Mouse (Mus musculus) duodenum, adult 2 months (tissue): ENCODE measurements around the gene Dmrtc1a. TPM values are rescaled to one million over a fixed set of nuclear protein-coding genes. Genes with fewer than 3 reads are reported as not detected.

Experiments
- polyA plus RNA-seq: library from polyadenylated mRNA; depleted of rRNA; stranded (reverse); fragments of >200 nt; gene quantifications from 2 replicates; pipeline ENCODE4 v1.2.3, GENCODE M21; 2012; ENCODE audit warnings: low replicate concordance; rRNA removed

Gene Dmrtc1a
- not detected in 2 replicates for polyA plus RNA-seq

DNA sequence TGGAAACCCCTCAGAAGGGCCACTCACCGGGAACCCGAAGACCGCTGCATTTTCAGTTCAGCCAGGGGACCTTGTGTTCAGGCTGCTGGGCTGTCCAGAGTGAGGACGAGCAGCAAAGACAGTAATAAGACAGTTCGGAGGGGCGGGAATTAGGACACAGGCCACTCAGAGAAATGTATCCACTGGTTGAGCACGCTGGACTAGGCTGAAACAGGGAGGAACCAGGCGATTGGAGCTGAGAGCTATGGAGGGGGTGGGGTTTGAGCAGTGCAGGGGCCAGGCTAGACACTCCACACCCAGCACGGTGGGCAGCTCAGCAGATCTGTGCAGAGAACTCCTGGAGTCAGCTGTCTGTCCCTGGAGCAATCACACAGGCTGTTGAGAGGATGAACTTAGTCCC, at the start of gene Dmrtc1a, which contains the start of gene 1700011M02Rik:
Dmrtc1a (minus strand) TSS at position 101 of the 400 bp plus-strand sequence.
1700011M02Rik (plus strand) TSS at position 319 of the 400 bp plus-strand sequence.

DNA sequence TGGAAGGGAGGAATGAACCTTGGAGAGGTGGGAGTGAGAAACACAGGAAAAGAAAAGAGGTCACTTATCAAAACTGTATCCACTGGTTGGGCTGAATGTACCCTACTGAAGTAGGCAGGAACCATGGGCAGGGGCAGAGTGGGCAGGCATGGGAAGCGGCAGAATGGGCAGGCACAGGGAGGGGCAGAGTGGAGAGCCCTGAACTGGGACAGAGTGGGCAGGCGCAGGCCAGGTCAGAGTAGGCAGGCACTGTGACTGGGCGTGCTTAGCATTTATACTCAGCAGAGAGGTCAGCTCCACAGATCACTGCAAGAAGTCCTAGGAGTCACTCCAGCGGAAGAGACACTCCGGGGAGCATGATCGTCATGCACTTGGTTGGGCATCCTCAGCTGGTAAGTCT, 19.6 kb upstream of the Dmrtc1a start, which contains the start of gene 1700018G05Rik:
1700018G05Rik (plus strand) TSS at position 301 of the 400 bp plus-strand sequence.

DNA sequence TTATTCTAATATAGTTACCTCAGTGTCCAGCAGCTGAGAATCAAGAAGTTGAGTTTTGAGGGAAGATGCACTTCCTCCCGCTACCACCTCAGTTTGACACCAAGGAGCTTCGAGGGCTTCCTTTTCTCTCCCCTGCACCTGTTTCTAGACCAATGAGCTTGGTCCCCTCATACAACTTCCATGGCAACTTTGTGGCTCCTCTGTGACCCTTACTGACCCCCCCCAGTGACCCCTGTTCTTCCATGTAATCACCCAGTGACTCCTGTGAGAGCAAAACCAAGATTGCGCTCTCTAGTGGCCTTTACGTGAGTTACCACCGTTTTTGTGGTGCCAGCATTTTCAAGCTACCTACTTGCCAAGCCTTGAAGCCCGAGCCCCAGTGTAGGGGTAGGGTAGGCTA, 40.6 kb downstream of the Dmrtc1a start, which contains the start of gene 1700031F05Rik:
1700031F05Rik (minus strand) TSS at position 101 of the 400 bp plus-strand sequence.

DNA sequence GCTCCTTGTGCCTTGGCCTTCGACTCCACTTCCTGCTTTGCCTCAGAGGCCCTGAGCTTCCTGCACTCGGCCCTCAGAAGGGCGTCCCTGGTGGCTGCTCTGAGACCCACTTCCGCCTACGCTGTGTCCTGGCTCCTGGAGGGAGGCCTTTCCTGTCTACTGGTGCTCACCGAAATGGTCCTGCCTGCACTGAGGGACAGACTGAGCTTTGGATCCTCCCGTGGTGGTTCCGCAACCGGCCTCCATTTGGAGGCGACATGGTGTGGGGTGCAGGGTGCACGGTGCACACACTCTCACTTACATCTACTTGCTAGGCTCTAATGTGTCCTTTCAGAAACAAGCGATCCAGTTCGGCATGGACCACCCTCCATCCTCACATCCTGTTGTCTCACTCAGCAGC, 54.0 kb downstream of the Dmrtc1a start, which contains the start of gene Dmrtc1c2:
Dmrtc1c2 (minus strand) TSS at position 101 of the 400 bp plus-strand sequence.

Other genes with a start within 250 kb of the Dmrtc1a start
- gene Gm3880, start 221.7 kb downstream of the Dmrtc1a start, polyA plus RNA-seq, result 1.5 TPM in 1 of 2 replicates, not detected in the other
- gene Gm9112, start 201.1 kb downstream of the Dmrtc1a start, polyA plus RNA-seq, result not detected in 2 replicates
- gene Dmrtc1b, start 200.8 kb downstream of the Dmrtc1a start, polyA plus RNA-seq, result not detected in 2 replicates
- gene Dmrtc1c1, start 105.7 kb downstream of the Dmrtc1a start, polyA plus RNA-seq, result not detected in 2 replicates
- gene Dmrtc1c2, start 54.1 kb downstream of the Dmrtc1a start, polyA plus RNA-seq, result not detected in 2 replicates
- gene 1700031F05Rik, start 40.7 kb downstream of the Dmrtc1a start, polyA plus RNA-seq, result not detected in 2 replicates
- gene 1700011M02Rik, start 218 bp upstream of the Dmrtc1a start, polyA plus RNA-seq, result not detected in 2 replicates
- not detected in 2 replicates for gene 1700018G05Rik, start 19.7 kb upstream of the Dmrtc1a start, polyA plus RNA-seq